Comparison of ENCODE assay signal across 28 mouse cellular contexts in genomic region chr3:87521126-87521525, GRCm38 (mm10). TPM values are rescaled to one million over a fixed set of nuclear protein-coding genes. Genes with fewer than 3 reads are reported as not detected.
DNase-seq lines count a peak whose midpoint lies in the region; ATAC-seq lines count a peak whose summit lies in the region.
"Had no signal": no experiment of that assay in that cellular context is flagged by ENCODE, and none has a peak within 500 bp of the region (broad histone marks: within the 10 kb centered on the region; RNA-seq: fewer than 3 reads in every experiment).

No protein-coding gene starts in this region.

- no peaks in the 10 kb centered on the region for H3K9me3 ChIP-seq in midbrain, embryonic 13.5 days
- H3K9me3 ChIP-seq: embryonic facial prominence, embryonic 13.5 days; forebrain, embryonic 10.5 days; forebrain, embryonic 15.5 days; hindbrain, embryonic 10.5 days; hindbrain, embryonic 15.5 days; limb, embryonic 13.5 days; liver, embryonic 12.5 days had no signal

- H3K4me3 ChIP-seq in brown adipose tissue, adult 24 weeks (ENCODE audit: insufficient read depth, low read depth, low read length), result no peak overlapping the region
- no peak overlapping the region for H3K4me3 ChIP-seq in midbrain, embryonic 13.5 days (replicated peaks)
- H3K4me3 ChIP-seq: embryonic facial prominence, embryonic 13.5 days; forebrain, embryonic 10.5 days; forebrain, embryonic 15.5 days; gastrocnemius, adult 2 months; hindbrain, embryonic 10.5 days; hindbrain, embryonic 15.5 days; limb, embryonic 13.5 days; liver, embryonic 12.5 days had no signal

- DNase-seq in heart, adult 11 months, result peak; percentile 95
- DNase-seq in heart, postnatal 14 days, result no peak
- DNase-seq in B cell, adult 2 months, result peak; percentile 30 to 33
- DNase-seq in adrenal gland, postnatal 36 days, result no peak
- DNase-seq in kidney, postnatal 36 days, result no peak
- DNase-seq: cerebellum, adult 11-12 months; cerebellum, adult 9-11 months; gastrocnemius, adult 2 months; gastrocnemius, postnatal 36 days; kidney, adult 11 months; kidney, postnatal 14 days; layer of hippocampus, postnatal 36 days; lung, adult 18-20 months; lung, postnatal 10 days; thymus, postnatal 25 days had no signal

- 0 out of 2 replicates have a peak, but pooled peaks cover 3% of the 10 kb centered on the region for H3K27me3 ChIP-seq in midbrain, embryonic 13.5 days
- H3K27me3 ChIP-seq: embryonic facial prominence, embryonic 13.5 days; forebrain, embryonic 15.5 days; hindbrain, embryonic 15.5 days; limb, embryonic 13.5 days had no signal

- no peaks in the 10 kb centered on the region for H3K36me3 ChIP-seq in midbrain, embryonic 13.5 days
- H3K36me3 ChIP-seq: embryonic facial prominence, embryonic 13.5 days; forebrain, embryonic 10.5 days; forebrain, embryonic 15.5 days; hindbrain, embryonic 10.5 days; hindbrain, embryonic 15.5 days; limb, embryonic 13.5 days; liver, embryonic 12.5 days had no signal

- H3K9ac ChIP-seq in midbrain, embryonic 13.5 days (replicated peaks), result no peak overlapping the region
- H3K9ac ChIP-seq: embryonic facial prominence, embryonic 13.5 days; forebrain, embryonic 15.5 days; hindbrain, embryonic 15.5 days; limb, embryonic 13.5 days; liver, embryonic 12.5 days had no signal

- 82% methylated on average over 4 of the region's 4 CpGs for WGBS in midbrain, embryonic 13.5 days

- H3K27ac ChIP-seq in brown adipose tissue, adult 24 weeks (replicated peaks; ENCODE audit: low read depth, low read length), result peak overlapping the region; percentile 15; the same call in 1 of the 2 replicates
- H3K27ac ChIP-seq in midbrain, embryonic 13.5 days, result no peak overlapping the region
- H3K27ac ChIP-seq: embryonic facial prominence, embryonic 13.5 days; forebrain, embryonic 10.5 days; forebrain, embryonic 15.5 days; gastrocnemius, adult 2 months; hindbrain, embryonic 10.5 days; hindbrain, embryonic 15.5 days; limb, embryonic 13.5 days; liver, embryonic 12.5 days had no signal

- intact Hi-C loops in heart, postnatal 14 days (cut with DNase I), result no loop called here

- H3K4me2 ChIP-seq in midbrain, embryonic 13.5 days (replicated peaks), result no peak overlapping the region
- H3K4me2 ChIP-seq: embryonic facial prominence, embryonic 13.5 days; forebrain, embryonic 15.5 days; heart, embryonic 11.5 days; hindbrain, embryonic 15.5 days; limb, embryonic 13.5 days; liver, embryonic 12.5 days; midbrain, embryonic 11.5 days had no signal

- ATAC-seq in megakaryocyte, adult 5-6 weeks (ENCODE audit: poor library complexity, severe bottlenecking), result peak; percentile 66
- ATAC-seq in midbrain, embryonic 13.5 days, result no peak
- ATAC-seq: forebrain, embryonic 15.5 days; inflammation-experienced regulatory T-cells, adult 6 months; liver, embryonic 12.5 days had no signal

- H3K4me1 ChIP-seq in brown adipose tissue, adult 24 weeks (ENCODE audit: control insufficient read depth, insufficient read depth, insufficient read length, low read length), result peaks cover 6% of the 10 kb centered on the region
- peaks cover 7% of the 10 kb centered on the region for H3K4me1 ChIP-seq in midbrain, embryonic 13.5 days (replicated peaks)

RNA-seq across cellular contexts. Expression of gene Etv3, which starts 4.1 kb away (rescaled TPM):
- total RNA-seq in heart, postnatal 14 days (2021), result 10 to 100 TPM; 16.7 to 17.0 TPM
- 11.4 and 15.8 TPM in 2 replicates for polyA plus RNA-seq in brown adipose tissue, adult 24 weeks (2012; ENCODE audit: insufficient read depth, insufficient read length, missing spikeins)
- 12.9 and 13.8 TPM in 2 replicates for total RNA-seq in megakaryocyte, adult 5-6 weeks (2015)
- total RNA-seq in megakaryocyte, adult 5-6 weeks (2017), result 14.6 and 16.7 TPM in 2 replicates
- total RNA-seq in adrenal gland, postnatal 36 days (2021), result 10 to 100 TPM; 22.0 to 24.7 TPM
- polyA plus RNA-seq in midbrain, embryonic 13.5 days (2015; fragmentation: Nextera tagmentation; extraction: Ambion mirVana), result 11.5 and 12.9 TPM in 2 replicates

Comparison
In these comparisons a context has a peak if more than half of its experiments do, and no peak if none do; other contexts are left out.
1. DNase-seq: peak in heart, adult 11 months (single experiment) and B cell, adult 2 months (2 of 2); none in heart, postnatal 14 days (0 of 2), adrenal gland, postnatal 36 days (0 of 2) and kidney, postnatal 36 days (0 of 2).